Comparison of ENCODE assay signal across 7 mouse cellular contexts in genomic region chr2:146856120-146856519, GRCm38 (mm10). TPM values are rescaled to one million over a fixed set of nuclear protein-coding genes. Genes with fewer than 3 reads are reported as not detected.
DNase-seq lines count a peak whose midpoint lies in the region; ATAC-seq and TF ChIP-seq lines count a peak whose summit lies in the region.

No protein-coding gene starts in this region.

- H3K27me3 ChIP-seq in testis, adult 2 months (ENCODE audit: control insufficient read depth, insufficient read depth, low read length), result no peaks in the 10 kb centered on the region
- no peaks in the 10 kb centered on the region for H3K27me3 ChIP-seq in liver, postnatal 0 days (ENCODE audit: insufficient read depth, low read length)

- no peak for TF ChIP-seq EP300 in liver, postnatal 0 days (IDR thresholded peaks at IDR 0.05; ENCODE audit: low read depth)

- TF ChIP-seq CTCF in testis, adult 2 months (IDR thresholded peaks at IDR 0.05; ENCODE audit: control insufficient read depth, insufficient read depth, insufficient replicate concordance, low read depth, low read length), result no peak
- no peak for TF ChIP-seq CTCF in liver, postnatal 0 days (IDR thresholded peaks at IDR 0.05; ENCODE audit: low read depth)

- H3K36me3 ChIP-seq in testis, adult 2 months (ENCODE audit: control insufficient read depth, insufficient read depth, low read length), result no peaks in the 10 kb centered on the region
- H3K36me3 ChIP-seq in liver, postnatal 0 days (replicated peaks; ENCODE audit: insufficient read depth, low read length), result no peaks in the 10 kb centered on the region

- peak overlapping the region; percentile 93 for H3K4me2 ChIP-seq in liver, postnatal 0 days (ENCODE audit: low read depth, low read length)

- peak; percentile 50 for ATAC-seq in liver, postnatal 0 days

- H3K9me3 ChIP-seq in liver, postnatal 0 days (ENCODE audit: low read length), result no peaks in the 10 kb centered on the region

- TF ChIP-seq POLR2A in testis, adult 2 months (IDR thresholded peaks at IDR 0.05; ENCODE audit: control insufficient read depth, low read depth, low read length), result no peak

- WGBS in liver, postnatal 0 days (ENCODE audit: insufficient replicate concordance), result 4% methylated on average over 11 of the region's 11 CpGs

- peak overlapping the region; percentile 95 for H3K9ac ChIP-seq in liver, postnatal 0 days (replicated peaks)

- H3K27ac ChIP-seq in testis, adult 2 months (ENCODE audit: control insufficient read depth, insufficient read depth, low read depth, low read length), result peak overlapping the region; percentile 86
- H3K27ac ChIP-seq in brown adipose tissue, adult 24 weeks (replicated peaks; ENCODE audit: low read depth, low read length), result peak overlapping the region; percentile 6
- peak overlapping the region; percentile 88 for H3K27ac ChIP-seq in liver, postnatal 0 days (ENCODE audit: low read depth)

- DNase-seq in testis, postnatal 14 days (ENCODE audit: low spot score), result no peak
- peak; percentile 35 for DNase-seq in heart, postnatal 4 days
- DNase-seq in liver, postnatal 0 days, result no peak
- DNase-seq in retina, postnatal 7 days (ENCODE audit: low read depth, low spot score), result peak; percentile 36
- DNase-seq in adrenal gland, adult 18-20 months (ENCODE audit: low spot score in 2 of 2), result no peak

- H3K4me3 ChIP-seq in testis, adult 2 months (ENCODE audit: control insufficient read depth, low read depth, low read length), result peak overlapping the region; percentile 90
- H3K4me3 ChIP-seq in brown adipose tissue, adult 24 weeks (ENCODE audit: insufficient read depth, low read depth, low read length), result peak overlapping the region; percentile 69
- peak overlapping the region; percentile 98 for H3K4me3 ChIP-seq in liver, postnatal 0 days (ENCODE audit: low read depth, low read length)

- no peaks in the 10 kb centered on the region for H3K4me1 ChIP-seq in testis, adult 2 months (ENCODE audit: control insufficient read depth, insufficient read depth, low read length)
- no peaks in the 10 kb centered on the region for H3K4me1 ChIP-seq in brown adipose tissue, adult 24 weeks (ENCODE audit: control insufficient read depth, insufficient read depth, insufficient read length, low read length)
- H3K4me1 ChIP-seq in liver, postnatal 0 days (ENCODE audit: insufficient read depth), result 0 out of 2 replicates have a peak, but pooled peaks cover 6% of the 10 kb centered on the region

RNA-seq across cellular contexts. Expression of gene Kiz, which starts 0.5 kb away (rescaled TPM):
- 85.9 and 98.2 TPM in 2 replicates for polyA plus RNA-seq in testis, adult 2 months (2012; rRNA removed)
- polyA plus RNA-seq in brown adipose tissue, adult 24 weeks (2012; ENCODE audit: insufficient read depth, insufficient read length, missing spikeins), result 33.6 and 48.2 TPM in 2 replicates
- total RNA-seq in heart, postnatal 4 days (2021), result 10 to 100 TPM; 34.7 to 40.7 TPM
- polyA plus RNA-seq in liver, postnatal 0 days (2015; fragmentation: Nextera tagmentation; extraction: Ambion mirVana), result 8.2 and 8.5 TPM in 2 replicates
- total RNA-seq in adrenal gland, adult 18-20 months (2021), result 10 to 100 TPM; 38.5 to 39.0 TPM

Comparison
In these comparisons a context has a peak if more than half of its experiments do, and no peak if none do; other contexts are left out.
1. H3K27ac ChIP-seq: peak in every context shown above with its lines; median percentile 88 in liver, postnatal 0 days; 86 in testis, adult 2 months; 6 in brown adipose tissue, adult 24 weeks.
2. DNase-seq: peak in heart, postnatal 4 days (single experiment) and retina, postnatal 7 days (single experiment); none in testis, postnatal 14 days (single experiment), liver, postnatal 0 days (single experiment) and adrenal gland, adult 18-20 months (0 of 2).
3. Peak in every context shown above with its lines, with median percentiles within 50 percentile points of each other: H3K4me3 ChIP-seq.